Mouse (Mus musculus) brain, embryonic 14.5 days (tissue): ENCODE results near the gene Rasa3. TPM values are rescaled to one million over a fixed set of nuclear protein-coding genes. Genes with fewer than 3 reads are reported as not detected.

Experiments used
- DNase-seq: peaks from one replicate; pipeline ENCODE4 v3.0.0-alpha.2; 2011; ENCODE audit warnings: low read depth
- CTCF ChIP-seq: fragments of 200-500 bp; IDR thresholded peaks from 2 replicates; pipeline ENCODE4 v1.5.1; 2012; ENCODE audit warnings: inconsistent platforms, mild to moderate bottlenecking, moderate library complexity, borderline replicate concordance; ENCODE audit not compliant: insufficient read depth, insufficient read length; ENCODE audit errors: extremely low read depth
- POLR2A ChIP-seq: fragments of 200-500 bp; IDR thresholded peaks from 2 replicates; pipeline ENCODE4 v1.6.1; 2012; ENCODE audit warnings: mild to moderate bottlenecking, inconsistent platforms, borderline replicate concordance; ENCODE audit not compliant: poor library complexity, insufficient read depth, insufficient read length, severe bottlenecking; ENCODE audit errors: extremely low read depth
- polyA plus RNA-seq: library from polyadenylated mRNA; depleted of rRNA; stranded (reverse); fragments of >200 nt; gene quantifications from 2 replicates; pipeline ENCODE4 v1.2.3, GENCODE M21; 2012

Gene Rasa3
- polyA plus RNA-seq, 1 experiment: 33.3 TPM

DNA sequence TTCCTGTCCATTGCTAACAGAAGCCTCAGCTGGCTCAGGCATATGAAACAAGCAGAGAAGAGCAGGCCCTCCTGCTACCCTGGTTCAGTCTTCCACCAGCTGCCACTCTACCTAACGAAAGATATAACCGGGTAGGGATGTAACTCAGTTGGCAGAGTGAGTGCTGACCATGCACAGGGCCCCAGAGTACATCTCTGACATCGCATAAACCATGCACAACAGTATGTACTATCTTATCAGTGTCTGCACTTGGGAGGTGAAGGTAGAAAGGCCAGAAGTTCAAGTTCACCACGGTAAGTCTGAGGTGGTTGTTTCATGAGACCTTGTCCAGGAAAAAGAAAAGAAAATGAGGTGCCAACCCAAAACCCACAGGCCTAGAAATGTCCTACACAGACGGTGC is 67.4 kb downstream of the Rasa3 start:
- no peak for DNase-seq

DNA sequence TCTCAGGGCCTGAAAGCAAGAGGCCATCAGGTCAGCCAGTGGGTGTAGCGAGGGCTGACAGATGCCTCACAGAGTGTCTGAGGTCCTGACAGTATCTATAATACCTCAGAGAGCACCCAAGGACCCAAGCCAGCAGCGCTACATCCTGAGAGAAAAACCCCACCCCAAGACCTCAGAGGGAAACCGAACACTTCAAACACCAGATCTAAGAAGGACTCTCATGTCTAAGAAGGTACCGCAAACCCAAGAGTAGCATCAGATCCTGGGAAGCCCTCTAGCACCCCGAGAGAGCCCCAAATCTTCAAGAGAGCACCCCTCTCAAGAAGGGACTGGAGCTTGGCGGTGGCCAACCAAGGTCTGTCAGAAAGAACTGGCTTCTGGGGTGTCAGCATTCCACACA is 68.5 kb downstream of the Rasa3 start:
- no peak for TF ChIP-seq CTCF
- no peak for TF ChIP-seq POLR2A
- no peak for DNase-seq

More for the DNA sequence above, 67.4 kb downstream of the Rasa3 start:
- no peak for TF ChIP-seq POLR2A
- no peak for TF ChIP-seq CTCF

DNA sequence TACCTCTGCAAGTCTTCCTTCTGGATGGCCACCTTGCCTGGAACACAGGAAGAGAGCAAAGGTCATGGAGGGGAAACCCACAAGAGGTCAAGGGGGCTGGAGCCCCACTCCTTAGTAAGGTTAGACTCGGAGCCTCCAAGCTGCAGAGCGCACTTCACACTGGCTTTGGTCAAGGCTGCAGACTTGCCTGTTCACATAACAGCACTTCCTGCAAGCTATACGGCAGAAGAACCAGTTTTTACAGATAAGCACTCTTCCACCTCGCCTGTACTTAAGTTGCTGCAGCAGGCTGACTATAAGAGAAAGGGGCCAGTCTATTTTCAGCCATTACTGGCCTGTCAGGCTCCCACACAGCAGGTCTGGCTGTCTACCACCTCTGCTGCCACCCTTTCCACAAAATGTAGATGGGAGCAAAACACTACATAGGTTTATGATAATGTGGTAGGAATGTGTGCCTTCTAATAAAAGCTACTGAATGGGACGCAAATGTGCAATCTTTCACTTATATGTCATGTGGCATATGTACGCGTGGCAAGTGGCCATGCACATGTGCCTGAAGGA is 71.4 kb downstream of the Rasa3 start:
- no peak for DNase-seq
- TF ChIP-seq CTCF: no peak
- TF ChIP-seq POLR2A: no peak

DNA sequence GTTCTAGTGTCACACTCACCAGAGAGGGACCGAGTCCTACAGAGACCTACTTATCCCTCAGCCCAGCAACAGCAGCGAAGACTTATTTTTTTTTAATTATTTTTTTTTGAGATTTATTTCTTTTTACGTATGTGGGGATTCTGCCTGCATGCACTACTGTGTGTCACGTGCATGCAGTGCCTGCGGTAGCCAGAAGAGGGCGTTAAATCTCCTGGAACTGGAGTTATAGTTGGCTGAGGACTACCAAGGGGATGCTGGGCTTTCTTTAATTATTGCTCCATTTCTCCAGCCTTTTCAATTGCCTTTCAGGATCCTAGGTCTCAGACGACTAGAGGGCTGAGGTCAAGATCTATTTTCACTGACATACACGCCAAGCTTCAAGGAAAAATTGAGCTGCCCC is 74.8 kb downstream of the Rasa3 start:
- TF ChIP-seq POLR2A (no peak), CTCF (peak; percentile 67; the same call in 1 of the 2 replicates)
- peak; percentile 43 for DNase-seq

DNA sequence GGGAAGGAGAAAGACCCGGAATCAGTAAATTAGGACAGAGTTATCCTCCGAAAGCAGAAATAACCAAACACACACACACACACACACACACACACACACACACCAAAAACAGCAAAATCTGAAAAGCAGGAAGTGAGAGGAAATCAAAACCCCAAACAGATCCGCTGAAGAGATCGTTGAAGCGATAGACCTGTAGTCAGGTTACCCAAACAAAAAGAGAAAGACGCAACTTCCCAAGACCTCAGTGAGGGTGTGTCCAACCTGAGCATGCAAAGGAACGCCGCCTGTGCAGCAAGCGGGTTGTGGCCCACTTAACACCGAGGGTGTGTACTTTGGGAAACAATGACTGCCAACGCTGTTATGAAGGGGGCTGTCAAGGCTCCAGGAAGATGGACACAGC is 76.2 kb downstream of the Rasa3 start:
- no peak for TF ChIP-seq POLR2A
- TF ChIP-seq CTCF: no peak

DNA sequence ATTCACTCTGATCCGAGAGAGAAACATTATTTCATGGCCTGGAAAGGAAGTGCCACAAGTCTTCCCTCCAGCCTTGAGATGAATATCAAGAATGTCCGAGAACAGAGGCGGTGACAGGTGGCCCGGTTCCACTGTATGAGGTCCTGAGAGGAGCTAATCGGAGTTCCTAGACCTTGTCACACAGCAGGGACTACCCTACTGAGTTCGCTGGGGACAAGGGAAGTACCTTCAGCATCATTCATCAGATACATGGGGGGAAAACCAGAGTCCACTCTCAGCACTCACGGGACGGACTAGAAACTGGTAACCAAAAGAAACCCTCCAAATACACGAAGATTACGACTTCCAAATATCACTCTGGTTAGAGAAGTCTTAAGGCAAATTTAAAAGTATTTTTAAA is 76.7 kb downstream of the Rasa3 start:
- no peak for DNase-seq
- TF ChIP-seq POLR2A (no peak), CTCF (no peak)

More for the DNA sequence above, 76.2 kb downstream of the Rasa3 start:
- no peak for DNase-seq

DNA sequence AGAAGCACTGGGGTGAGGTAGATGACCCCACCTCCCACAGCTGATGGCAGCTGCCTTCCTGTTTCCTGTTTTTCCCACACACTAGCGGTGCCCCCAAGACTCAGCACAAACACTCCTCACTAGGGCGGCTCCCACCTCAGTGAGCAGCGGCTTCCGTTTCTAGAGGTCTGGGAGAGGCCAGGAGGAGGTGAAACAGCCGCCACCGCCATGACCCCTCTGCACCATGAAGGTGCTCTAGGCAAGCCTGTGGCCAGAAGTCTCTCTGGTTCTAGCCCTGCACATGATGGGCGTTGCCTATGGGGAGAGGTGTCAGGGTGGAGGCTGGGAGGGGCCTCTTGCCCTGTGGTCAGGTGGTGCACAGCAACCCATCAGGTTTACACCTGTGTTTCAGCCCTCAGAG is 77.2 kb downstream of the Rasa3 start:
- no peak for TF ChIP-seq POLR2A
- no peak for TF ChIP-seq CTCF
- DNase-seq: no peak

DNA sequence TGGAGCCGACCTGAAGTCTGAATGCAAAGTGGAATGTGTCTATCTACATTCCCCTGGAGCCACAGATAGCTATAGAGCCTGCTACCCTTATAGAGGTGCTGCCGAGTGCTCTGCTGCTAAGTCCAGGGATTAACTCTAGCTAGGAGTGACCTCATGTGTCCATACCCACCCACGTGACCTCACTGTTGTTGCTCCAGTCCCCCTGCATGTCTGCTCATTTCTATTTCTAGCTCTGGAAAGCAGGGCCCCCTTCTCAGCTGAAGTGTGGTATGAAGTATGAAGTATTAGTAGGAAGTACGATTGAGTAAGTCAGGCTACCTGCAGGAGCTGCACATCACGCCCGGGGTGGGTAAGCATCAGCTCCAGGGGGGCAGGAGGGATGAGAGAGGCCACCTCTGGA is 79.6 kb downstream of the Rasa3 start:
- TF ChIP-seq CTCF (no peak), POLR2A (no peak)
- DNase-seq: no peak

DNA sequence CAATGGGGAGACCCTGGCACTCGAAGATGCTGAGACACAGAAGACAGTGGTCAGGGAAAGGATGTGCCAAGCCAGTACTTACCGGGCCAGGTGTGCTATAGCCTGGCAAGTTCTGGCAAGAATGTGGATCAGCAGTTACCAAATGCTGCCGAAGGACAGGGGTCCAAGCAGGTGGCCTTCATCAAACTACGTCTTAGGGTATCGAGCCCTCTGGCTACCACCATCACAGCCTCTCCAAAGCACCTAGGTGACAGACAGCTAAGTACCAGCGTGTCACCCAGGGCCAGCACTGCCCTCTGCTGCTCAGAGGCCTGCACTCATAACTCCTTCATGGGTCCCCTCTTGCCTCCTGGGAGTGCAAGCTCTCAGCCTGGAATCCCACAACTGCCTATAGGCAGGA is 81.5 kb downstream of the Rasa3 start:
- no peak for DNase-seq
- TF ChIP-seq POLR2A (no peak), CTCF (no peak)

DNA sequence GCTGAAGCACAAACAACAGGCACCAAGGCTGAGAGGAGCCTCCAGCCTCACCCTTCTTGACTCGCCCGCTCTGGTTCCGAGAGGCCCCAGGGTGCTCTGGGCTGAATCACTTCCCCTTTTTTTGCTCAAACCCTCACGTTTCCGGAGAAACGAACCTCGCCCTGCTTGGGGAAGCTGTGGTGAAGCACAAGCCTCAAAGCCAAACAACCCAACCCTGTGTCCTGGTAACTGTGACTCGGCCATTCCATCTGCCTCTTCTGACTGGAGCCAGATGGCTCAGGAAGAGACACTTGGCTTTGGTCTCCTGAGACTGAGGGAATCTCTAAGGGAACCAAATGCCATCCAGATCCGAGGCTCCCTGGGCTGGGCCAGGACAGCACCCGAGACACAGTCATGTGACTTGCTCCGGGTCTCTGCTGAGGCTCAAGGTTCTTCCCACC is 82.5 kb downstream of the Rasa3 start:
- TF ChIP-seq POLR2A (no peak), CTCF (no peak)
- no peak for DNase-seq

DNA sequence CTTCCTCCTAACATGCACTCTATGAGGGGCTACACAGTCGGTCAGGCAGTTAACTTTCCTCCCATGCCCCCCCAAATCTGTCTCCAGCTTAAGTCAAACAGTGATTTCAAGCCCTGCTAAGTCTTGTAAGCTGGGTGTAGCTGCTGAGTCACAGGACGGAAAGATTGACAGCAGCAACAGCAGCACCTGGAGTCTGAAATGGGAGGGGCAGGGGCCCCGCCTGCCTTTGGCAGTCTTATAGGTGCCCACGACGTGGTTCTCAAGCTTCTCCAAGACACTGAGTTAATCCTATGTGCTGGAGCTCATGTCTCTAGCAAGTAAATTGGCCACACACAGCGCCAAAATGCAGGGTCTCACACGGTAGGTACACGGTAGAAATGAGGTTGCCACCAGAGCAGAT is 84.1 kb downstream of the Rasa3 start:
- TF ChIP-seq CTCF: no peak
- no peak for TF ChIP-seq POLR2A
- no peak for DNase-seq

DNA sequence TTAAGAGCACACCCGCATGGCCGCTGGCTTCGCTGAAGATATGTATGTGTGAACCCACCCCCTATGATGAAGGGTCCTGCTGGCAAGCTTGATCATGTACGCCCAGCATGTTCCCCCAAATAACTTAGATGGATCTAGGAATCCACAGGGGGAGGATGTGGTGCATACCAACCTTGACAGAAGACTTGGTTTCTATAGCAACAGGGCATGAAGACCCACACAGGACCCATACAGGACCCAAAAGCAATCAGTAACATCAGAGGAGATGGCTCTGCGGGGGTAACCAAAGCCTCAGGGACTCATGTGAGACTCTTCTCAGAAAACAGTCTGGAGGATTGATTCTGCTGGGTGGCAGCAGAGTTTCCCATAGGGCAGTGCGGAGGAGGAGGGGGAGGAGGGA is 86.2 kb downstream of the Rasa3 start:
- TF ChIP-seq POLR2A (no peak), CTCF (no peak)
- DNase-seq: no peak

DNA sequence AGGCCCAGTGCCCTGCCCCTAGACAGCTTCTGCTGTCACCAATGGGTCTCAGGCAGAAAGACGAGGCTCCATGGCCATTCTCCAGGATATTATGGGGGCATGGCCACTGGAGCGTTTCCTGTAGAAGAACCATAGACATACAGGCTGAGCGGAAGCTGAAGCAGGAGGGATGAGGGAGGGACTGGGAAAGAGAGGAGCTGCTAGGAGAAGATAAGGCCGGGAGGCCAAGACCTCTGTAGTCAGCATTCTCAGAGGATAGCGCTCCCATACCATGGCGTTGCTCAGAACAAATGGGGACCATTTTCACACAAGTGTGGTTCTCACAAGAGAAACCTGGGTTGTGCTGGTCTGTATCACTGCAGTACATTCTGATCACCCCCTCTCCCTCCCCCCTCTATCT is 88.3 kb downstream of the Rasa3 start:
- no peak for DNase-seq
- TF ChIP-seq CTCF (no peak), POLR2A (no peak)

DNA sequence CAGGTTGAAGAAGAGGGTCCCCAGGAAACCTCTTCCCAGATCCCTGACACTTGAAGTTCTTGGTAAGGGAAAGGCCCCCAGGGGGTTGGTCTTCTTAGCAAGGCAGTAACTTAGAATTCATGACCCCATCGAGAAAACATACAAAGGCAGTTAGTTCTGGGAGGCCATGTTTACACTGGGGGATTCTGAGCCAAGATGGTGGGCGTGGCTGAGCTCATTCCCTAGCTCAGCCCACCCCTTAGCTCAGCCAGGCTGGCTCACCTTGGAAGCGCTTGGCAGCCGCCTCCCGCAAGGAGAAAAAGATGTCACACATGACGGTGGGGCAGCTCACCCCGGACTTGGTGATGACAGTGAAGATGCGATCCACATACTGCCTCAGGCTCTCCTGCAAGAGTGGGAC is 92.8 kb downstream of the Rasa3 start:
- TF ChIP-seq POLR2A: no peak
- TF ChIP-seq CTCF: no peak
- no peak for DNase-seq
